37 mouse cellular contexts compared by ENCODE assay signal in genomic region chr7:13269394-13269793, GRCm38 (mm10). TPM values are rescaled to one million over a fixed set of nuclear protein-coding genes. Genes with fewer than 3 reads are reported as not detected.
DNase-seq lines count a peak whose midpoint lies in the region; ATAC-seq lines count a peak whose summit lies in the region.
"Had no signal": no experiment of that assay in that cellular context is flagged by ENCODE, and none has a peak within 500 bp of the region (broad histone marks: within the 10 kb centered on the region; RNA-seq: fewer than 3 reads in every experiment).

No protein-coding gene starts in this region.

- no peak overlapping the region for H3K4me2 ChIP-seq in hindbrain, embryonic 15.5 days
- H3K4me2 ChIP-seq in hindbrain, embryonic 12.5 days (replicated peaks): no peak overlapping the region
- H3K4me2 ChIP-seq in midbrain, embryonic 11.5 days: no peak overlapping the region
- H3K4me2 ChIP-seq in midbrain, embryonic 13.5 days (replicated peaks): no peak overlapping the region
- H3K4me2 ChIP-seq: forebrain, embryonic 15.5 days; intestine, embryonic 15.5 days; limb, embryonic 15.5 days; liver, embryonic 13.5 days; lung, embryonic 14.5 days; midbrain, embryonic 12.5 days; stomach, embryonic 15.5 days had no signal

- no peaks in the 10 kb centered on the region for H3K4me1 ChIP-seq in hindbrain, embryonic 15.5 days (replicated peaks)
- H3K4me1 ChIP-seq in hindbrain, embryonic 12.5 days: no peaks in the 10 kb centered on the region
- H3K4me1 ChIP-seq in midbrain, embryonic 11.5 days (ENCODE audit: control insufficient read depth, insufficient read depth, low read length): no peaks in the 10 kb centered on the region
- H3K4me1 ChIP-seq in midbrain, embryonic 13.5 days (replicated peaks): no peaks in the 10 kb centered on the region
- no peaks in the 10 kb centered on the region for H3K4me1 ChIP-seq in ES-E14 (ENCODE audit: control insufficient read depth in 2 of 2, insufficient read depth in 2 of 2, low read length in 2 of 2, poor library complexity in 1 of 2)
- H3K4me1 ChIP-seq: hindbrain, embryonic 10.5 days; intestine, embryonic 15.5 days; limb, embryonic 10.5 days; limb, embryonic 15.5 days; liver, embryonic 13.5 days; midbrain, embryonic 12.5 days; stomach, embryonic 15.5 days had no signal

- DNase-seq in midbrain, embryonic 11.5 days (ENCODE audit: low spot score, missing footprints): no peak
- DNase-seq in ES-E14 (ENCODE audit: low read depth, low spot score): no peak
- no peak for DNase-seq in frontal cortex, adult 2 months (ENCODE audit: extremely low spot score in 1 of 2, low spot score in 1 of 2)
- DNase-seq: adrenal gland, postnatal 10 days; cerebellum, adult 9-10 months; cerebellum, postnatal 36 days; heart, postnatal 14 days; kidney, adult 8-10 months; kidney, postnatal 10 days; liver, embryonic 13.5 days; right cerebral cortex, postnatal 25 days; thymus, postnatal 14 days had no signal

- H3K27me3 ChIP-seq in hindbrain, embryonic 15.5 days: no peaks in the 10 kb centered on the region
- H3K27me3 ChIP-seq in hindbrain, embryonic 12.5 days: no peaks in the 10 kb centered on the region
- no peaks in the 10 kb centered on the region for H3K27me3 ChIP-seq in midbrain, embryonic 11.5 days (ENCODE audit: control insufficient read depth, insufficient read depth, low read length)
- H3K27me3 ChIP-seq in midbrain, embryonic 13.5 days: no peaks in the 10 kb centered on the region
- H3K27me3 ChIP-seq: forebrain, embryonic 15.5 days; intestine, embryonic 15.5 days; limb, embryonic 15.5 days; liver, embryonic 13.5 days; midbrain, embryonic 12.5 days; Patski; stomach, embryonic 15.5 days had no signal

- no peak overlapping the region for H3K4me3 ChIP-seq in hindbrain, embryonic 15.5 days
- no peak overlapping the region for H3K4me3 ChIP-seq in hindbrain, embryonic 12.5 days
- no peak overlapping the region for H3K4me3 ChIP-seq in midbrain, embryonic 11.5 days (ENCODE audit: low read depth, low read length)
- no peak overlapping the region for H3K4me3 ChIP-seq in midbrain, embryonic 13.5 days (replicated peaks)
- H3K4me3 ChIP-seq in ES-E14 (ENCODE audit: insufficient read depth in 1 of 2, low read depth in 1 of 2, low read length in 2 of 2, poor library complexity in 1 of 2, severe bottlenecking in 1 of 2): peak overlapping the region in 1 of 2 experiments; percentile 42; a peak in 2 of 4 replicates
- H3K4me3 ChIP-seq: forebrain, embryonic 15.5 days; hindbrain, embryonic 10.5 days; intestine, embryonic 15.5 days; limb, embryonic 10.5 days; limb, embryonic 15.5 days; liver, embryonic 13.5 days; midbrain, embryonic 12.5 days; stomach, embryonic 15.5 days had no signal

- H3K9me3 ChIP-seq in hindbrain, embryonic 15.5 days: no peaks in the 10 kb centered on the region
- no peaks in the 10 kb centered on the region for H3K9me3 ChIP-seq in hindbrain, embryonic 12.5 days (replicated peaks)
- no peaks in the 10 kb centered on the region for H3K9me3 ChIP-seq in midbrain, embryonic 11.5 days (ENCODE audit: control insufficient read depth, low read length)
- no peaks in the 10 kb centered on the region for H3K9me3 ChIP-seq in midbrain, embryonic 13.5 days
- H3K9me3 ChIP-seq in ES-E14 (ENCODE audit: control insufficient read depth, insufficient read depth, low read depth, low read length): no peaks in the 10 kb centered on the region
- H3K9me3 ChIP-seq: forebrain, embryonic 15.5 days; hindbrain, embryonic 10.5 days; intestine, embryonic 15.5 days; limb, embryonic 10.5 days; limb, embryonic 15.5 days; liver, embryonic 13.5 days; midbrain, embryonic 12.5 days; stomach, embryonic 15.5 days had no signal

- ATAC-seq in hindbrain, embryonic 15.5 days (ENCODE audit: low FRiP score, low read depth): 0 out of 2 replicates have a peak, but pooled peaks have one; percentile 25
- no peak for ATAC-seq in hindbrain, embryonic 12.5 days (ENCODE audit: low FRiP score)
- peak; percentile 38; the same call in 1 of the 2 replicates for ATAC-seq in midbrain, embryonic 11.5 days (ENCODE audit: low FRiP score)
- ATAC-seq in midbrain, embryonic 13.5 days: no peak
- no peak for ATAC-seq in erythroid progenitor cell, adult 5-6 weeks (replicated peaks; ENCODE audit: low FRiP score, poor library complexity, severe bottlenecking)
- ATAC-seq: CD4-positive, CD25-positive, alpha-beta regulatory T cell, adult 4 months; forebrain, embryonic 15.5 days; hindbrain, postnatal 0 days; intestine, embryonic 15.5 days; Patski had no signal

- in situ Hi-C loops in ES-E14 (cut with MboI; ENCODE audit: low sequenced_read_pairs in 2 of 2, unreplicated experiment in 2 of 2): no loop called here

- H3K36me3 ChIP-seq in hindbrain, embryonic 15.5 days: peaks cover 9% of the 10 kb centered on the region
- peaks cover 10% of the 10 kb centered on the region for H3K36me3 ChIP-seq in hindbrain, embryonic 12.5 days
- H3K36me3 ChIP-seq in midbrain, embryonic 11.5 days (ENCODE audit: control insufficient read depth, insufficient read depth, low read length): no peaks in the 10 kb centered on the region
- peaks cover 23% of the 10 kb centered on the region for H3K36me3 ChIP-seq in midbrain, embryonic 13.5 days
- no peaks in the 10 kb centered on the region for H3K36me3 ChIP-seq in ES-E14 (ENCODE audit: control insufficient read depth, insufficient read depth, low read length, poor library complexity, severe bottlenecking)
- H3K36me3 ChIP-seq: intestine, embryonic 15.5 days; stomach, embryonic 15.5 days had no signal

- whole genome bisulfite sequencing in hindbrain, embryonic 15.5 days: 73% methylated on average over 11 of the region's 11 CpGs
- WGBS in hindbrain, embryonic 12.5 days: 76% methylated on average over 11 of the region's 11 CpGs
- 74% methylated on average over 11 of the region's 11 CpGs for WGBS in midbrain, embryonic 11.5 days
- WGBS in midbrain, embryonic 13.5 days: 76% methylated on average over 11 of the region's 11 CpGs

- H3K9ac ChIP-seq in hindbrain, embryonic 15.5 days: no peak overlapping the region
- H3K9ac ChIP-seq in hindbrain, embryonic 12.5 days: no peak overlapping the region
- H3K9ac ChIP-seq in midbrain, embryonic 11.5 days (ENCODE audit: low read length): no peak overlapping the region
- H3K9ac ChIP-seq in midbrain, embryonic 13.5 days (replicated peaks): no peak overlapping the region
- 0 out of 2 replicates have a peak overlapping the region, but pooled peaks have one; percentile 20 for H3K9ac ChIP-seq in ES-E14 (ENCODE audit: insufficient read depth, low read depth, low read length, poor library complexity, severe bottlenecking)
- H3K9ac ChIP-seq: forebrain, embryonic 15.5 days; intestine, embryonic 15.5 days; limb, embryonic 15.5 days; liver, embryonic 13.5 days; lung, embryonic 14.5 days; midbrain, embryonic 12.5 days; stomach, embryonic 15.5 days had no signal

- no peak overlapping the region for H3K27ac ChIP-seq in hindbrain, embryonic 15.5 days (replicated peaks)
- no peak overlapping the region for H3K27ac ChIP-seq in hindbrain, embryonic 12.5 days
- no peak overlapping the region for H3K27ac ChIP-seq in midbrain, embryonic 11.5 days (ENCODE audit: low read depth, low read length)
- H3K27ac ChIP-seq in midbrain, embryonic 13.5 days: no peak overlapping the region
- no peak overlapping the region for H3K27ac ChIP-seq in ES-E14 (ENCODE audit: insufficient read depth, low read depth, low read length, poor library complexity, severe bottlenecking)
- H3K27ac ChIP-seq: forebrain, embryonic 15.5 days; hindbrain, embryonic 10.5 days; hindbrain, postnatal 0 days; intestine, embryonic 15.5 days; limb, embryonic 10.5 days; limb, embryonic 15.5 days; liver, embryonic 13.5 days; midbrain, embryonic 12.5 days; stomach, embryonic 15.5 days had no signal

RNA-seq across cellular contexts. Expression of gene Lig1, which starts 7.7 kb away (rescaled TPM):
- 38.2 and 41.1 TPM in 2 replicates for polyA plus RNA-seq in hindbrain, embryonic 15.5 days (2015; fragmentation: Nextera tagmentation; extraction: Ambion mirVana)
- 74.2 and 78.5 TPM in 2 replicates for polyA plus RNA-seq in hindbrain, embryonic 12.5 days (2016; fragmentation: Nextera tagmentation; extraction: Ambion mirVana)
- polyA plus RNA-seq in midbrain, embryonic 11.5 days (2014; fragmentation: Nextera tagmentation; extraction: Ambion mirVana): 136 and 137 TPM in 2 replicates
- 52.5 and 57.2 TPM in 2 replicates for polyA plus RNA-seq in midbrain, embryonic 13.5 days (2015; fragmentation: Nextera tagmentation; extraction: Ambion mirVana)
- total RNA-seq in ES-E14 (2012; rRNA removed): 88.5 and 92.2 TPM in 2 replicates
- polyA plus RNA-seq in frontal cortex, adult 2 months (2012; rRNA removed): 11.5 and 13.9 TPM in 2 replicates
- 174 and 196 TPM in 2 replicates for total RNA-seq in erythroid progenitor cell, adult 5-6 weeks (2015; ENCODE audit: low replicate concordance)
- 133 and 162 TPM in 2 replicates for total RNA-seq in erythroid progenitor cell, adult 5-6 weeks (2017; ENCODE audit: low replicate concordance)

RNA-seq across cellular contexts. Expression of gene Zswim9, which starts 9.1 kb away (rescaled TPM):
- 11.8 and 14.2 TPM in 2 replicates for polyA plus RNA-seq in hindbrain, embryonic 15.5 days (2015; fragmentation: Nextera tagmentation; extraction: Ambion mirVana)
- 17.3 and 19.0 TPM in 2 replicates for polyA plus RNA-seq in hindbrain, embryonic 12.5 days (2016; fragmentation: Nextera tagmentation; extraction: Ambion mirVana)
- 8.9 and 9.2 TPM in 2 replicates for polyA plus RNA-seq in midbrain, embryonic 11.5 days (2014; fragmentation: Nextera tagmentation; extraction: Ambion mirVana)
- polyA plus RNA-seq in midbrain, embryonic 13.5 days (2015; fragmentation: Nextera tagmentation; extraction: Ambion mirVana): 16.0 and 16.6 TPM in 2 replicates
- total RNA-seq in ES-E14 (2012; rRNA removed): 5.1 and 5.7 TPM in 2 replicates
- polyA plus RNA-seq in frontal cortex, adult 2 months (2012; rRNA removed): 9.9 and 10.2 TPM in 2 replicates
- 5.9 and 8.6 TPM in 2 replicates for total RNA-seq in erythroid progenitor cell, adult 5-6 weeks (2015; ENCODE audit: low replicate concordance)
- 5.1 and 7.1 TPM in 2 replicates for total RNA-seq in erythroid progenitor cell, adult 5-6 weeks (2017; ENCODE audit: low replicate concordance)

RNA-seq across cellular contexts. Expression of gene Pla2g4c, which starts 55.1 kb away (rescaled TPM):
- polyA plus RNA-seq in hindbrain, embryonic 15.5 days (2015; fragmentation: Nextera tagmentation; extraction: Ambion mirVana): 0.48 and 0.64 TPM in 2 replicates
- 0.73 and 0.93 TPM in 2 replicates for polyA plus RNA-seq in hindbrain, embryonic 12.5 days (2016; fragmentation: Nextera tagmentation; extraction: Ambion mirVana)
- polyA plus RNA-seq in midbrain, embryonic 11.5 days (2014; fragmentation: Nextera tagmentation; extraction: Ambion mirVana): 1.4 and 1.8 TPM in 2 replicates
- 0.66 and 0.77 TPM in 2 replicates for polyA plus RNA-seq in midbrain, embryonic 13.5 days (2015; fragmentation: Nextera tagmentation; extraction: Ambion mirVana)
- total RNA-seq in ES-E14 (2012; rRNA removed): 1.5 and 2.9 TPM in 2 replicates
- 0.65 and 0.78 TPM in 2 replicates for polyA plus RNA-seq in frontal cortex, adult 2 months (2012; rRNA removed)
- total RNA-seq in erythroid progenitor cell, adult 5-6 weeks (2015; ENCODE audit: low replicate concordance): 6.7 and 14.8 TPM in 2 replicates
- total RNA-seq in erythroid progenitor cell, adult 5-6 weeks (2017; ENCODE audit: low replicate concordance): 6.1 and 8.9 TPM in 2 replicates

RNA-seq across cellular contexts. Expression of gene Vmn1r89, which starts 56.6 kb away (rescaled TPM):
- polyA plus RNA-seq in hindbrain, embryonic 15.5 days (2015; fragmentation: Nextera tagmentation; extraction: Ambion mirVana): not detected in 2 replicates
- not detected in 2 replicates for polyA plus RNA-seq in hindbrain, embryonic 12.5 days (2016; fragmentation: Nextera tagmentation; extraction: Ambion mirVana)
- not detected in 2 replicates for polyA plus RNA-seq in midbrain, embryonic 11.5 days (2014; fragmentation: Nextera tagmentation; extraction: Ambion mirVana)
- polyA plus RNA-seq in midbrain, embryonic 13.5 days (2015; fragmentation: Nextera tagmentation; extraction: Ambion mirVana): not detected in 2 replicates
- total RNA-seq in ES-E14 (2012; rRNA removed): not detected in 2 replicates
- polyA plus RNA-seq in frontal cortex, adult 2 months (2012; rRNA removed): not detected in 2 replicates
- not detected in 2 replicates for total RNA-seq in erythroid progenitor cell, adult 5-6 weeks (2015; ENCODE audit: low replicate concordance)
- not detected in 2 replicates for total RNA-seq in erythroid progenitor cell, adult 5-6 weeks (2017; ENCODE audit: low replicate concordance)
- total RNA-seq: adrenal gland, postnatal 10 days; gastrocnemius, adult 8-10 months; gastrocnemius, postnatal 4 days; heart, postnatal 14 days; hindbrain, postnatal 0 days; left cerebral cortex, postnatal 10 days; megakaryocyte progenitor cell, adult 5-6 weeks; MEL; neutrophil, adult 5-6 weeks had no signal
- polyA plus RNA-seq: CD4-positive, CD25-positive, alpha-beta regulatory T cell, adult 4 months; embryonic facial prominence, embryonic 11.5 days; forebrain, embryonic 15.5 days; heart, embryonic 14.5 days; hindbrain, embryonic 10.5 days; hindbrain, postnatal 0 days; intestine, embryonic 15.5 days; large intestine, adult 2 months; limb, embryonic 10.5 days; limb, embryonic 15.5 days; liver, embryonic 13.5 days; lung, embryonic 14.5 days; midbrain, embryonic 12.5 days; neural tube, embryonic 11.5 days; Patski; stomach, embryonic 15.5 days had no signal

Comparison
In these comparisons a context has a peak if more than half of its experiments do, and no peak if none do; other contexts are left out.
1. ATAC-seq: peak in hindbrain, embryonic 15.5 days (single experiment) and midbrain, embryonic 11.5 days (single experiment); none in hindbrain, embryonic 12.5 days (single experiment), midbrain, embryonic 13.5 days (single experiment) and erythroid progenitor cell, adult 5-6 weeks (single experiment).